Mouse (Mus musculus) forebrain, embryonic 11.5 days (tissue): ENCODE measurements around the gene Gm20388. TPM values are rescaled to one million over a fixed set of nuclear protein-coding genes. Genes with fewer than 3 reads are reported as not detected.
A peak's percentile ranks its signal among the peaks of the same experiment; 100 is the strongest.

Experiments
- ATAC-seq: fragments of 200-750 bp; cut with Nextera tagmentation; replicated peaks from 2 replicates; pipeline ENCODE4 v1.8.0; 2017; ENCODE audit warnings: moderate TSS enrichment; ENCODE audit not compliant: low FRiP score
- DNase-seq: peaks from one replicate; pipeline ENCODE4 v3.0.0-alpha.2; 2017; ENCODE audit warnings: low spot score
- H3K27ac ChIP-seq: fragments of 300-500 bp; sonication (generic); 2 replicates; pipeline ENCODE4 v1.5.1; 2014; ENCODE audit warnings: low read depth, low read length
- H3K27me3 ChIP-seq: fragments of 300-500 bp; sonication (generic); 2 replicates; pipeline ENCODE4 v1.6.1; 2014; ENCODE audit warnings: mild to moderate bottlenecking, low read length, mixed read lengths; ENCODE audit not compliant: control insufficient read depth, insufficient read depth
- H3K36me3 ChIP-seq: fragments of 300-500 bp; sonication (generic); 2 replicates; pipeline ENCODE4 v1.6.1; 2014; ENCODE audit warnings: mild to moderate bottlenecking, low read length, moderate library complexity, mixed read lengths; ENCODE audit not compliant: control insufficient read depth, insufficient read depth
- H3K4me1 ChIP-seq: fragments of 300-500 bp; sonication (generic); replicated peaks from 2 replicates; pipeline ENCODE4 v1.6.1; 2014; ENCODE audit warnings: low read length, mixed read lengths; ENCODE audit not compliant: control insufficient read depth, insufficient read depth
- H3K4me2 ChIP-seq: fragments of 300-500 bp; sonication (generic); 2 replicates; pipeline ENCODE4 v1.6.1; 2014; ENCODE audit warnings: low read depth, mild to moderate bottlenecking, low read length, moderate library complexity, mixed read lengths; ENCODE audit not compliant: severe bottlenecking
- H3K4me3 ChIP-seq: fragments of 300-500 bp; sonication (generic); 2 replicates; pipeline ENCODE4 v1.5.1; 2014; ENCODE audit warnings: low read depth, low read length
- H3K9ac ChIP-seq: fragments of 300-500 bp; sonication (generic); 2 replicates; pipeline ENCODE4 v1.6.1; 2014; ENCODE audit warnings: low read length
- H3K9me3 ChIP-seq: fragments of 300-500 bp; sonication (generic); 2 replicates; pipeline ENCODE4 v1.6.1; 2016; ENCODE audit warnings: low read length, mixed read lengths; ENCODE audit not compliant: control insufficient read depth
- WGBS: fragments of 180-500 bp; shearing (Covaris S2); extraction: QIAGEN DNeasy Blood & Tissue Kit; methylation state at CpG from one replicate; pipeline ENCODE4 v1.1.7; 2014; 5-methylcytosine and 5-hydroxymethylcytosine counted together
- polyA plus RNA-seq: library from polyadenylated mRNA; unstranded; fragments of >200 nt; fragmentation: Nextera tagmentation; extraction: Ambion mirVana; gene quantifications from 2 replicates; pipeline ENCODE4 v1.2.1, GENCODE M21; 2014

Gm20388 gene
- polyA plus RNA-seq, 1 experiment from 2014 or later: not detected

GRCm38 (mm10) chr8:122368494-122368893 lies 2457.9 kb downstream of the Gm20388 start:
- Histone ChIP-seq H3K9me3 (no peaks in the 10 kb centered on the region), H3K36me3 (no peaks in the 10 kb centered on the region), H3K4me1 (0 out of 2 replicates have a peak, but pooled peaks cover 2% of the 10 kb centered on the region), H3K4me3 (no peak overlapping the region), H3K9ac (no peak overlapping the region), H3K4me2 (no peak overlapping the region), H3K27ac (no peak overlapping the region), H3K27me3 (no peaks in the 10 kb centered on the region)
- DNase-seq (no peak), ATAC-seq (no peak)
- WGBS: 75% methylated on average over 10 of the region's 10 CpGs

- Histone ChIP-seq H3K4me2 (no peak overlapping the region), H3K36me3 (no peaks in the 10 kb centered on the region), H3K4me3 (no peak overlapping the region), H3K4me1 (0 out of 2 replicates have a peak, but pooled peaks cover 2% of the 10 kb centered on the region), H3K27ac (no peak overlapping the region), H3K27me3 (no peaks in the 10 kb centered on the region), H3K9ac (no peak overlapping the region), H3K9me3 (no peaks in the 10 kb centered on the region)
- 11% methylated on average over 9 of the region's 9 CpGs for WGBS
- no peak for ATAC-seq
- peak; percentile 81 for DNase-seq
Observed at GRCm38 (mm10) chr8:122369665-122370064, 2459.0 kb downstream of the Gm20388 start.

- H3K36me3 ChIP-seq: no peaks in the 10 kb centered on the region
- H3K9me3 ChIP-seq: no peaks in the 10 kb centered on the region
- no peak overlapping the region for H3K4me2 ChIP-seq
- ATAC-seq: no peak
- H3K4me3 ChIP-seq: no peak overlapping the region
- no peak overlapping the region for H3K27ac ChIP-seq
- no peak for DNase-seq
- H3K9ac ChIP-seq: no peak overlapping the region
- no peaks in the 10 kb centered on the region for H3K27me3 ChIP-seq
- 72% methylated on average over 6 of the region's 6 CpGs for WGBS
- H3K4me1 ChIP-seq: 0 out of 2 replicates have a peak, but pooled peaks cover 4% of the 10 kb centered on the region
Observed at GRCm38 (mm10) chr8:122371706-122372105, 2461.1 kb downstream of the Gm20388 start.

GRCm38 (mm10) chr8:122375320-122375719 lies 2464.7 kb downstream of the Gm20388 start:
- Histone ChIP-seq H3K36me3 (no peaks in the 10 kb centered on the region), H3K9ac (no peak overlapping the region), H3K4me3 (no peak overlapping the region), H3K4me2 (no peak overlapping the region), H3K27ac (no peak overlapping the region), H3K4me1 (peaks cover 2% of the 10 kb centered on the region; the same call in 1 of the 2 replicates), H3K27me3 (no peaks in the 10 kb centered on the region), H3K9me3 (no peaks in the 10 kb centered on the region)
- DNase-seq (no peak), ATAC-seq (0 out of 2 replicates have a peak, but pooled peaks have one; percentile 6)
- 92% methylated on average over 7 of the region's 7 CpGs for WGBS

GRCm38 (mm10) chr8:122375751-122376364 lies 2465.2 kb downstream of the Gm20388 start:
- Histone ChIP-seq H3K27ac (peak overlapping the region; percentile 37; the same call in 1 of the 2 replicates), H3K4me1 (peaks cover 2% of the 10 kb centered on the region; the same call in 1 of the 2 replicates), H3K9me3 (no peaks in the 10 kb centered on the region), H3K36me3 (no peaks in the 10 kb centered on the region), H3K9ac (peak overlapping the region; percentile 44; the same call in 1 of the 2 replicates), H3K4me3 (peak overlapping the region; percentile 82), H3K27me3 (no peaks in the 10 kb centered on the region), H3K4me2 (peak overlapping the region; percentile 49)
- no peak for DNase-seq
- ATAC-seq: peak; percentile 25
- WGBS: 26% methylated on average over 13 of the region's 13 CpGs

- DNase-seq (peak; percentile 100), ATAC-seq (peak; percentile 91)
- Histone ChIP-seq H3K4me2 (peak within 1 kb of the TSS; percentile 49), H3K9ac (peak within 1 kb of the TSS; percentile 74), H3K4me1 (peaks cover 2% of the 10 kb centered on the region; the same call in 1 of the 2 replicates), H3K27me3 (no peaks in the 10 kb centered on the region), H3K4me3 (peak within 1 kb of the TSS; percentile 82), H3K9me3 (no peaks in the 10 kb centered on the region), H3K27ac (peak within 1 kb of the TSS; percentile 44), H3K36me3 (no peaks in the 10 kb centered on the region)
- WGBS: under 1% methylated on average over 82 of the region's 107 CpGs
Observed at GRCm38 (mm10) chr8:122376365-122377231, 2466.0 kb downstream of the Gm20388 start, which contains the start of gene Zc3h18. Gene Zc3h18 (plus strand): TSS chr8:122376609.

GRCm38 (mm10) chr8:122383039-122383438 lies 2472.4 kb downstream of the Gm20388 start:
- 81% methylated on average over 4 of the region's 4 CpGs for WGBS
- Histone ChIP-seq H3K9ac (no peak overlapping the region), H3K4me1 (no peaks in the 10 kb centered on the region; the same call in 1 of the 2 replicates), H3K36me3 (peaks cover 9% of the 10 kb centered on the region; the same call in 1 of the 2 replicates), H3K27ac (no peak overlapping the region), H3K4me3 (no peak overlapping the region), H3K27me3 (no peaks in the 10 kb centered on the region), H3K4me2 (no peak overlapping the region), H3K9me3 (no peaks in the 10 kb centered on the region)
- no peak for ATAC-seq
- DNase-seq: no peak

GRCm38 (mm10) chr8:122389357-122389756 lies 2478.7 kb downstream of the Gm20388 start:
- no peaks in the 10 kb centered on the region for H3K9me3 ChIP-seq

More at GRCm38 (mm10) chr8:122389357-122389756, 2478.7 kb downstream of the Gm20388 start:
- DNase-seq (no peak), ATAC-seq (no peak)
- Histone ChIP-seq H3K27me3 (no peaks in the 10 kb centered on the region), H3K27ac (no peak overlapping the region), H3K4me2 (no peak overlapping the region), H3K36me3 (peaks cover 23% of the 10 kb centered on the region), H3K9ac (no peak overlapping the region), H3K4me3 (no peak overlapping the region), H3K4me1 (no peaks in the 10 kb centered on the region)
- 85% methylated on average over 3 of the region's 3 CpGs for WGBS
